Mouse (Mus musculus) C2C12 (cell line): ENCODE measurements at regions not wholly inside any gene's neighbourhood (a gene's known extent, or its start where the extent isn't known, plus 50 kb on each side); places are given as distances from the start of the nearest gene placed in this dataset.

Source experiments
- H3K27me3 ChIP-seq: one replicate; pipeline ENCODE4 v1.6.1; 2011; ENCODE audit not compliant: control insufficient read depth, insufficient read depth, insufficient read length
- H3K36me3 ChIP-seq: one replicate; pipeline ENCODE4 v1.6.1; 2011; ENCODE audit not compliant: control insufficient read depth, insufficient read depth
- H3K4me3 ChIP-seq: one replicate; pipeline ENCODE4 v1.5.1; 2011; ENCODE audit warnings: mild to moderate bottlenecking, control low read depth; ENCODE audit not compliant: poor library complexity, insufficient read depth, severe bottlenecking
- H3K79me2 ChIP-seq: one replicate; pipeline ENCODE4 v1.6.1; 2011; ENCODE audit not compliant: control insufficient read depth, insufficient read depth
- H3K79me3 ChIP-seq: one replicate; pipeline ENCODE4 v1.6.1; 2011; ENCODE audit warnings: low read depth, control low read depth
- H3ac ChIP-seq: one replicate; pipeline ENCODE3; 2011; ENCODE audit warnings: low read depth; ENCODE audit not compliant: control insufficient read depth, insufficient read length
- CEBPB ChIP-seq: IDR thresholded peaks from one replicate; pipeline ENCODE4 v1.6.1; 2011; ENCODE audit warnings: low read depth, mild to moderate bottlenecking, control low read depth, moderate library complexity
- CTCF ChIP-seq: IDR thresholded peaks from one replicate; pipeline ENCODE4 v1.5.1; 2011; ENCODE audit not compliant: control insufficient read depth, insufficient read depth, insufficient read length
- FOSL1 ChIP-seq: IDR thresholded peaks from one replicate; pipeline ENCODE4 v1.8.0; 2011; ENCODE audit warnings: mild to moderate bottlenecking, low read length; ENCODE audit not compliant: poor library complexity, insufficient read depth, severe bottlenecking
- MAX ChIP-seq: IDR thresholded peaks from one replicate; pipeline ENCODE4 v1.6.1; 2011; ENCODE audit warnings: mild to moderate bottlenecking, control low read depth
- MYOD1 ChIP-seq: IDR thresholded peaks from one replicate; pipeline ENCODE4 v1.6.1; 2011; ENCODE audit warnings: low read depth; ENCODE audit not compliant: control insufficient read depth, insufficient read length
- MYOG ChIP-seq: IDR thresholded peaks from one replicate; pipeline ENCODE4 v1.6.1; 2011; ENCODE audit not compliant: control insufficient read depth, insufficient read length; ENCODE audit errors: extremely low read depth
- USF1 ChIP-seq: IDR thresholded peaks from one replicate; pipeline ENCODE4 v1.6.1; 2011; ENCODE audit warnings: low read depth, mild to moderate bottlenecking, control low read depth, moderate library complexity

GRCm38 (mm10) chr8:74293621-74294020 lies 579.4 kb upstream of the Isx start:
- Histone ChIP-seq H3K4me3 (no peak overlapping the region), H3K27me3 (no peaks in the 10 kb centered on the region), H3K79me2 (no peaks in the 10 kb centered on the region), H3K79me3 (no peaks in the 10 kb centered on the region), H3ac (no peak overlapping the region), H3K36me3 (no peaks in the 10 kb centered on the region)
- TF ChIP-seq MYOG, result no peak
- TF ChIP-seq CEBPB, result no peak
- TF ChIP-seq USF1, result no peak
- no peak for TF ChIP-seq CTCF
- TF ChIP-seq FOSL1, result no peak
- no peak for TF ChIP-seq MYOD1

DNA sequence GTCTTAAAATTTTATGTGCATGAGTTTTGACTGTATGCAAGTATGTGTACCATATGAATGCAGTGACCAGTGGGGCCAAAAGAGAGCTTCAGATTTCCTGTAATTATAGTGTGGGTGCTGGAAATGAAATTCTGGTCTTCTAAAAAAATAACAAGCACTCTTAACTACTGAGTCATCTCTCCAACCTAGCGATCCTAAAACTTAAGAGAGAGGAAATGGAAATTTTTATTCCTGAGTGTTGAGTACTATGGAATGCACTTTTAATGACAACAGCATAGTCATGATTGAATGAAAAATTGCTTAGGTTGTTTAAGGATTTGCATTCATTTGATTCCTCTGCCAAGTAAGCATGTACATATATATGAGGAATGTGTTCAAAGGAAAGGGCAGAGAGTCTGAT lies 575.3 kb upstream of the Isx start:
- TF ChIP-seq USF1 (no peak), MYOD1 (no peak), CTCF (no peak), FOSL1 (peak; percentile 6), CEBPB (no peak), MAX (no peak)
- Histone ChIP-seq H3K27me3 (no peaks in the 10 kb centered on the region), H3ac (no peak overlapping the region), H3K79me3 (no peaks in the 10 kb centered on the region), H3K36me3 (no peaks in the 10 kb centered on the region), H3K4me3 (no peak overlapping the region), H3K79me2 (no peaks in the 10 kb centered on the region)

- no peaks in the 10 kb centered on the region for H3K27me3 ChIP-seq
- no peaks in the 10 kb centered on the region for H3K79me3 ChIP-seq
- H3K36me3 ChIP-seq, result no peaks in the 10 kb centered on the region
- TF ChIP-seq CEBPB (no peak), FOSL1 (no peak), MAX (no peak), MYOG (no peak), CTCF (no peak), USF1 (no peak), MYOD1 (no peak)
- H3K79me2 ChIP-seq, result no peaks in the 10 kb centered on the region
- no peak overlapping the region for H3ac ChIP-seq
- H3K4me3 ChIP-seq, result no peak overlapping the region
Observed at GRCm38 (mm10) chr8:74309810-74310209, 563.2 kb upstream of the Isx start.

GRCm38 (mm10) chr8:74315382-74315781 lies 557.6 kb upstream of the Isx start:
- TF ChIP-seq MYOG (no peak), MAX (no peak), USF1 (no peak), MYOD1 (no peak)
- no peak overlapping the region for H3K4me3 ChIP-seq
- H3K79me3 ChIP-seq, result no peaks in the 10 kb centered on the region
- H3K27me3 ChIP-seq, result no peaks in the 10 kb centered on the region
- H3K36me3 ChIP-seq, result no peaks in the 10 kb centered on the region
- H3K79me2 ChIP-seq, result no peaks in the 10 kb centered on the region
- no peak overlapping the region for H3ac ChIP-seq

DNA sequence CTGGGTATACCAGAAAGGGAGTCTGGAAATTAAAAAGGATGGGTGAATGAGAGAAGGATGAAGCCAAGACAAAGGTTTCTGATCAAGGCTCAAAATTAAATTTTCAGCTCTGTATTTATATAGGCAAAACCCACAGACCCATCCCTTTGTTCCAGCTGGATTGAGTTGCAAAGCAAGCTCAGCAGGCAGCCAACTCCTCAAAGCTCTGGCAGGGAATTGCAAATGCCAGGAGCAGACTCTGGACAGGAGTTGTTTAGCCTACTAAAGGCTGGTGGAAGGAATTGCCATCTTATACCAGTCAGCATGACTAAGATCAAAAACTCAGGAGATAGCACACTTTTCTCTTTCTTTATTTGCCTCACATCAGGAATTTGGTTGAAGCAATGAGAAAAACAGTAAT lies 545.5 kb upstream of the Isx start:
- TF ChIP-seq USF1 (no peak), MYOG (no peak), MYOD1 (no peak), CTCF (no peak), MAX (no peak), FOSL1 (no peak), CEBPB (no peak)
- no peaks in the 10 kb centered on the region for H3K27me3 ChIP-seq
- no peaks in the 10 kb centered on the region for H3K36me3 ChIP-seq
- H3K79me3 ChIP-seq, result no peaks in the 10 kb centered on the region
- no peak overlapping the region for H3K4me3 ChIP-seq
- no peak overlapping the region for H3ac ChIP-seq
- H3K79me2 ChIP-seq, result no peaks in the 10 kb centered on the region

GRCm38 (mm10) chr8:74344010-74344409 lies 529.0 kb upstream of the Isx start:
- H3K4me3 ChIP-seq, result no peak overlapping the region
- no peaks in the 10 kb centered on the region for H3K79me2 ChIP-seq
- H3K79me3 ChIP-seq, result no peaks in the 10 kb centered on the region
- no peak for TF ChIP-seq FOSL1
- TF ChIP-seq MYOG, result no peak
- no peak for TF ChIP-seq CEBPB
- no peak for TF ChIP-seq MAX
- no peak for TF ChIP-seq MYOD1
- no peak for TF ChIP-seq USF1
- no peak for TF ChIP-seq CTCF
- no peaks in the 10 kb centered on the region for H3K27me3 ChIP-seq
- H3ac ChIP-seq, result no peak overlapping the region
- no peaks in the 10 kb centered on the region for H3K36me3 ChIP-seq
